Mouse (Mus musculus): ENCODE data around the gene Macf1.

The Macf1 gene

DNA sequence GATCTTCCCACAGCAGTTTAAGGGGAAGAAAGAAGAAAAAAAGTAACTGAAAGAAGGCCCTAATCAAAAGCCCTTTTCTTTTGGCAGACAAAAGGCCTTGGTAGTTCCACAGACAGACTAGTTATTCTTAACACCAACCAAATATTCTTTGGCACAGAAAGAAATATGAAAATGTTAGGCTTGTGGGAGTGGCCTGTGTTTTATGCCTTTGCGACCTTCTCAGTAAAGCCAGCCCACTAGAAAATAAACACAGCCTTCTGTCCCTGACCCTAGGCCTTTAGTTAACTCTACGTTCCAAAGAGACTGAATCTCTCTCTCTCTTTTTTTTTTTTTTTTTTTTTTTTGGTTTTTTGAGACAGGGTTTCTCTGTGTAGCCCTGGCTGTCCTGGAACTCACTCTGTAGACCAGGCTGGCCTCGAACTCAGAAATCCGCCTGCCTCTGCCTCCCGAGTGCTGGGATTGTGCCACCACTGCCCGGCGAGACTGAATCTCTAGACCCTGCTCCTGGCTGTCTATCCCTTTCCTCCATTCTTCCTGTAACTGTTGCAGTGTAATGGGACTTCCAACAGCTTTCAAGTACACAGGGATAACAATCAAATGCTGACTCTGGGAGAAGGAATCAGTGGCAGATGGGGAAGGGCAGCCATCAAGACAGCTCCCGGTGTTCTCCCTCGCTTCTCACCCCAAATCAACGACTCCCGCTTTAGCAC lies 85.5 kb downstream of the Macf1 start:
- DNase-seq (ENCODE audit: low spot score in 2 of 2) = no peak

DNA sequence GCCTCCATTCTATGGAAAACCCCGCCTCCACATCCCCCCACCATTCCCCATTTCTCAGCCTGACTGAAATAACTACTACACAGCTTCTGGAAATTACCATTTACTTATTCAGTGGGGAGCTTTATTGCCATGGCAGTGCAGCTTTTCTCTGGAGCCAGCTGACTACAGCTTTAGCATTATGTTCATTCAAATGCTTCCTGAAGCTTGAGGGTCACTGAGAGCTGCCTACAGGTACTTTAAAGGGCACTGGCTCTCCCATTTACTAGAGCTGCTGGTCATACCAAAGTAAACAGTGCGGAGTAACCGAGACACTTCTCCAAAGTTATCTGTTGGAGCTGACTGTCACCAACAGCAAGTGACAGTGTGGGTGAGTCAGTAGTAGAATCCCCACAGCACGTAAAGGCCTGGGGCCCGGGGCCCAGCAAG lies 89.8 kb downstream of the Macf1 start:
- DNase-seq (ENCODE audit: low spot score in 2 of 2) = no peak

GRCm38 (mm10) chr4:123593664-123594063 lies 90.5 kb downstream of the Macf1 start:
- no peak for DNase-seq (ENCODE audit: low spot score in 2 of 2)

GRCm38 (mm10) chr4:123592046-123592445 lies 92.1 kb downstream of the Macf1 start:
- DNase-seq (ENCODE audit: low spot score in 2 of 2) = no peak

DNA sequence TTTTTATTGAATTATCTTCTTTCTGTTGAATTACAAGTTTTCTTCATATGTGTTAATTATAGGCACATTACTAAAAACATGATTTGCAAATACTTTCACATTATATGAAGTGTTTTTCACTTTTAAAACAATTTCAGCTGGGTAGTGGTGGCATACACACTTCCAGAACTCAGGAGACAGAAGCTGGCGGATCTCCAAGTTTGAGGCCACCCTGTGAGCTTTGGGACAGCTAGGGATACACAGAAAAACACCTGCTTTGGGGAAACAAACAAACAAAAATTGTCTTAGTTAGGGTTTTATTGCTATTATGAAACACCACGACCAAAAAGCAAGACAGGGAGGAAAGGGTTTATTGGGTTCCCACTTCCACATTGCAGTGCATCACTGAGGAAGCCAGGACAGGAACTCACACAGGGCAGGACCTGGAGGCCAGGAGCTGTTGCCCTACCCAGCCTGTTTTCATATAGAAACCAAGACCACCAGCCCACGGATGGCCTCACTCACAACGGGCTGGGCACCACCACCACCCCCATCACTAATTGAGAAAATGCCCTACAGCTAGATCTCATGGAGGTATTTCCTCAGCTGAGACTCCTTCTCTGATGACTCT lies 93.0 kb downstream of the Macf1 start:
- DNase-seq (ENCODE audit: low spot score in 2 of 2) = no peak

DNA sequence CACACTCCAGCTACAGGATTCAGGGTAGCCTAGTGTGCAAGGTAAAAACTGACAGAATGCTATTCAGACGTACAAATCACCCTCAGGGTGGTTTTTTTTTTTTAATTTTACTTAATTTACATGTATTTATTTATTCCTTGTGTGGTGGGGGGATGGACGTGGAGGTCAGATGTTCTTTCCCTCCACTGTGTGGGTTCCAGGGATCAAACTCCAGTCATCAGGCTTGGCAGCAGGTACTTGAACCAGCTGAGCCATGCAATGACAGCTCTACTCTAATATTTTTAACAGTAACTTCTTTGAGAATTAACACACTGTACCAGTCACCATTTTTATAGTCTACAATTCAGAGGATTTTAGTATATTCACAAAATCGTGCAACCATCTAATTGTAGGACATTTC lies 94.7 kb downstream of the Macf1 start:
- DNase-seq (ENCODE audit: low spot score in 2 of 2) = no peak

DNA sequence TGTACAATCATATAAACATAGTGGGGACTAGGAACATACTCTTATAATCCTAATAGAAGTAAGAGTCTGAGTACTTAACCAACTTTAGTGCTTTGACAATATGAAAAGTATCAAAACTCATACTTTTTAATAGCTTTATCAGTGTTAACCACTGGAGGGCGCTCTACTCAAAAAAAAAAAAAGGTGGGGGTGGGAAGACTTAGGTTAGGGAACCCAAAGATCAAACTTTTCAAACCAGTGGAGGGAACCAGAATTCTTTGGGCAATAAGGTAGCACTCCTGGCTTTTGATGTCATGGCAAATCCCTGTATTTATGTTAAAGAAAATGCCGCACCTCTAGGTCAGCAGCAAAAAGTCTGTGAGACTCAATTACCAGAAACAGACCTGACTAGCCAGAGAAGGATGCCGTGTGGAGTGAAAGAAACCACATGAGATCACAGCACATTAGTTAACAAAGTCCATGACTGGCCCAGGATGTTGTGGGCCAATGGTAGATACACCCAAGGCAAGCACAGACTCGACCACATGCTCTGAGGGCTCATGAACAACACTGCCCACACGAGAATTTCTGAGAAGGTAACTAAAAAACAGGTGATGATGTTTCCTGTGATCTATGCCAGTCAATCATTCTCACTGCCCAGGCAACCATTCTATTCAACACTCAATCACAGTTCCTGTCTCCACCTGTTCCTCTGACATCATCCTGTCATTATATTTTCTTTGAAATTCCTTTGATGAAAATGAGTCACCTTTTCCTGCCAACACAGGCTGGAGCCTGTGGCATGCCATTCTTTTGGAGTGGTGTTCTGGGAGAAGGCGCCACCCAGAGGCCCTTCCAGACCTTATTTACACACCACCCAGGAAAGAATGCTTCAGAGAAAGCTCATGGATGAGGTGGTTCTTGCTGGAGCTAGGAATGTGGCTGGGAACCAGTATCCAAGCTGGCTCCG lies 95.5 kb downstream of the Macf1 start:
- DNase-seq (ENCODE audit: low spot score in 2 of 2) = no peak

DNA sequence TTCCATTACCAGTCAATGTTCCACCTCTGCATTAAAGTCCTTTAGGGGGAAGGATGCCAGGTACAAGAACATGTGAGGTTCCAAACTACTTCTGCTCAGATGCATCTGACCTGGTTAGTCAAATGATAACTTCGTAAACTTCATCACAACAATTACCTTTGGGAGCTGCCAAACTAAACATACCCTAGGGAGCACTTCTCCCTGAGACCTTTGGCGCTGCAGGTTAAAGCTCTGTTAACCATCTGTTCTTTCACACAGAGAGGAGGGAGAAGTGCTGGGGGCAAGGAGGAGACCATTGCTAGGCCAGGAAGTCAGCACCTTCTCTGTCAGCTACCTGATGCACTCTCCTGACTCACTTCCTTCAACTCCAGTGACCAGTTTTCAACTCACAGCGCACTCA lies 96.5 kb downstream of the Macf1 start:
- no peak for DNase-seq (ENCODE audit: low spot score in 2 of 2)

DNA sequence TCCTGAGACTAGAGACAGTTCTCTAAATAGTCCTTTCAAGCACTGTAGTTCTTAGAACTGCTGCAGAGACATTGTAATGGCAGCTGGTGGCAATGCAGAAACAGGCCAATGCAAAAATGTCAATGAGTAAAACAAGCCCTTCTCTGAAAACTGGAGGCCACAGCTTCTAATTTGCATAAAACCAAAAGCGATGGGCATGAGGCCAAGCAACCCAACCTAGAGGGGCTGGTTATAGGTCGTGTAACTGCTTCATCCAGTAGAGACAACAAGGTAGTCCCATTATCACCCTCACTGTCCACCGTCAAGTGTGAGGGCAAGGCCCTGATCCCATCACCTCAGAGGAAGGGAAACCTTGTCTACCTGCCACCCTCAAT lies 99.5 kb downstream of the Macf1 start:
- DNase-seq (ENCODE audit: low spot score in 2 of 2) = no peak

DNA sequence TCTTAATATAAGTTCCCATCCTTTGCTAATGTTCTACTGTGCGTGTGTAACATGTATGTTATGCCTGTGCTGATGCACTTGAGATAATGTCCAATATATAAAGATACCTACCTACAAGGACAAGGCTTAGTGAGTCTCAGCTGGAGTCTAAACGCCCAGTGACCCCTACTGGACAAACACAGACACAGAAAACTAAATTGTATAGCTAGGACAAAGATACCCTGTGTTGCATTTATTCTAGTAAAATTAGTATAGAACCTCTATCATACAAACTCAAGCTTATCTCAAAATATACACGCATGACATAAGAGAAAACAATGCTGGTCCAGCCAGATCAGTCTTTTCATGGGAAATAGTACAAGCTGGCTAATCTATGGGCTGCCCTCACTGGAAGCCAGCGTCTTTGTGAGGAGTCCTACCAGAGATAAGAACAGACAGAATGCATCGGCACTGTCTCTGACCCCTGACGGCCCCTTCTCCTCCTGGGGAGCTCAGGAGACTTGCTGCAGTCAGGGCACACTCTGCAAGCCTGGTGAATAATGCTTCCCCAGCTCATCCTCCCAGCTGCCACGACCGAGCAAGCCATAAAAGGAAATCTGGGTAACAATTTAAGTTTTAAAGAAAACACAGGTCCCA lies 100.0 kb downstream of the Macf1 start:
- DNase-seq (ENCODE audit: low spot score in 2 of 2) = no peak

DNA sequence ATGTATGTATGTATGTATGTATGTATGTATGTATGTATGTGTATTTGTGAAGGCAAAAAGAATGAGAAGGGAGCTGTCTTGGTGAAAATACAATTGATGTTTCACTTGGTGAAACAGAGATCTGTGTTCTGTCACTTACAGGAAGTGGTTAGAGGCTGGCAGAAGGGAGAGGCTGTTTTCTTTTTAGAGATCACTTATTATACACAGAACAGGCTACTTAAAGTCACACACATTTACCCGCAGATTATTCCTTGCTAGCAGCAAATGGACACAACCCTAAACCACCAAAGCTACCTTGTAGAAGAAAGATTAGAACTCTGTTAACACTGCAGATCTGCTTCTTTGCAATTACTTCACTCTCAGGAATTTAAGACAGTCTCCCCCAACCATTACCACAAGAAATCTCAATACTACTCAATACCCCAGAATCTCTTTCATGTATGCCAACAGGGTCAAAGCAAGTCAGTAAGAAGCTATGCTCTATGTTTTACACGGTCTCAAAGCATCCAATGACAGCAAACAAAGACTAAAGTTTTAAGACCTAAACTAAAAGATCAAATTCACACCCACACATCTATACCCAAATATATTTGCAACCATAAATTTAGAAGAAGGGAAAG lies 106.6 kb downstream of the Macf1 start:
- no peak for DNase-seq (ENCODE audit: low spot score in 2 of 2)

- peak in 1 of 2 experiments; percentile 31 for DNase-seq (ENCODE audit: low spot score in 2 of 2)
Measured at GRCm38 (mm10) chr4:123572434-123573336, 111.5 kb downstream of the Macf1 start.

DNA sequence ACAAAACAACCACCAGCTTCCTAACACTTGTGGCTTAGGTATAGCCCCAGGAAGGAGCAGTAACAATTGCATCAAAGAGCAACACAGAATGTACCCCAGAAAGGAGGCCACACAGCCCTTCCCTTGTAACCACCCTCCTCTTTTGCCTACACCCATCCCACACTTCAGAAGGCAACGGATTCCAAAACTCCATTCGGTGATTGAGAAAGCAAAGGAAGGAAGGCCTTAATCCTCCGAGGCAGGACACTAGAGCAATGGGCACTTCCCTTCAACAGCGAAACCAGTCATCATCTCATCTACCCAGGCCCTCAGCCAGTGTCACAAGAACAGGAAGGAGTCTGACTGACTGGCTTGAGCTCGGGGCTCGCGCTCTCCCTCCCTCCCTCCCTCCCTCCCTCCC lies 112.3 kb downstream of the Macf1 start:
- DNase-seq (ENCODE audit: low spot score in 2 of 2) = no peak

DNA sequence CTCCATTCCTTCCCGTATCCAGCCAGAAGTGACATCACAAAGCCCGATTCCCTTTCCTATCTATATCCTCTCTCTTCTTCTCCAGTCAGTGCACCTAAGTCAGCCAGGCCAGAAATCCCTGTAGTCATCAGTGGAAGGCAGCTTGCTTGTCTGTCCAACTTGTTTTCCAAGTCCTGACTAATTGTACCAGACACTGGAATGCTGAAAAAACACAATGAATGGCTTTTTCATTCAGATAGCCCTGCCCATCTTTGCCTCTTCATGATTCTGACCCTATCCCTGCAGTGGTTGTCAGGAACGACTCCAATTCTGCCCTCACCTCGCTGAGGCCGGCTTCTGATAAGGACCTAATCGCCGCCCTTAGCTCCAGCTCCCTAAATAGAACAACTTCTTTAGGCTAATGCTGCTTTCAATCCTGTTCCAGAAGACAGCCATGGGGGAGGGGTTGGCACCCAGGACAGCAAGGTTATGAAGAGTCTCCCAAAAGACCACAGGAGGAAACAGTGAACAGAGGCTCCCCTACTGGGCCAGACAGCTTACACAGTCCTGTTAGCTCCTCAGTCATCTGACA lies 118.8 kb downstream of the Macf1 start:
- peak in 1 of 2 experiments; percentile 21 for DNase-seq (ENCODE audit: low spot score in 2 of 2)

DNA sequence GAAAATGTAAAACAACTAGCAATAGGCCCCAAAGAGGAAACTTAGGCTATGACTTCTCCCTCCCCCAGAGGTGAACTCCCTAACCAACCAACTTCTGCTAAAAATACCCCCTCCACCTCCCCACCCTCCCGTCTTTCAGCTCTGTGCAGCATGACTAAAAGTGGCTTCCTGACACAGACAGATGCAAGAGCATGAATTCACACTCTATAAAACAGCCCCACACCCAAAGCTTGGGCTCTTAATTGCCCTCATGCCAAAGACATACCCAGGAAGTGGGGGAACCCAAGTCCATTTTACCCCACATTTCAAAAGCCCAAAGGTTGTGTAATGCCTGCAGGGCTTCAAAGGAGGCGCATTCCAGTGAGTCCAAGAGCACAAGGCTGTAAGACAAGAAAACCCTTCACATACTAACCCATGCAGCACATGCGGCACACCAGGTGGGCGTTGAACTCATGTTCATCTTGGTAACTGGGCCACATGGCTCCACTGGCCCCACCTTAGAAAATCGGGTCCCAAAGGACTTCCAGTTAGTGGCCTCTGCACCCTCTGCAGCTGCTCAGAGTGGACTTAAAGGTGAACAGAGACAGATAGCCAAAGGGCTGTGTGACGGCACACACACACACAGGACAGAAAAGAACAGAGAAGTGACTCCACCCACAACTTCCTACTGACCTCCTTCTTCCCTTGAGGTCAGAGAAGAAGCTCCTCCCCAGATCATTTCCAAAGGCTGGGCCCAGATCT lies 119.9 kb downstream of the Macf1 start:
- no peak for DNase-seq (ENCODE audit: low spot score in 2 of 2)

DNA sequence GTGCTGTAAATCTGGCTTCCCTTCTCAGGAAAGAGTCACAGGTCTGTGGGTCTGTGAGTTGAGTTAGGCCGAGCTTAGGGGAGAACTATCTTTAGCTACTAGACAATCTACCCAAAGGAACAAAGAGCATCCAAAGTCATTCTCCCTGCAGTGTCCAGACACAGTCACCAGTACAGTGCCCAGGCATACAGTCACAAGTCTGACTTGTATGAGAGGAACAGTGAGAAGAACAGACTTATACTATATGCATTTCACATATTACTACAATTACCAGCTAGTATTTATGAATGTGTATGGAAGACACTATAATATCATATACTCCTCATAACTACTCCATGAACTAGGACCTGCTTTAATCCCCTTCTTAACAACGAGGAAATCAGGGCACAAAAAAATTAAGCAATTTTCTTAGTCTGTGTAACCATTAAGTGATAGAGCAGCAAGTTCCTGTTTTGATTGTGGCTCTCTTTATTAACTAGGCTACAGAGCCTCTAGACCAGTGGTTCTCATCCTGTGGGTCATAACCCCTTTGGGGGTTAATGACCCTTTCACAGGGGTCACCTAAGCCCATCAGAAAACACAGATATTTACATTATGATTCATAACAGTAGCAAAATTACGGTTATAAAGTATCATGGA lies 121.9 kb downstream of the Macf1 start:
- no peak for DNase-seq (ENCODE audit: low spot score in 2 of 2)

DNA sequence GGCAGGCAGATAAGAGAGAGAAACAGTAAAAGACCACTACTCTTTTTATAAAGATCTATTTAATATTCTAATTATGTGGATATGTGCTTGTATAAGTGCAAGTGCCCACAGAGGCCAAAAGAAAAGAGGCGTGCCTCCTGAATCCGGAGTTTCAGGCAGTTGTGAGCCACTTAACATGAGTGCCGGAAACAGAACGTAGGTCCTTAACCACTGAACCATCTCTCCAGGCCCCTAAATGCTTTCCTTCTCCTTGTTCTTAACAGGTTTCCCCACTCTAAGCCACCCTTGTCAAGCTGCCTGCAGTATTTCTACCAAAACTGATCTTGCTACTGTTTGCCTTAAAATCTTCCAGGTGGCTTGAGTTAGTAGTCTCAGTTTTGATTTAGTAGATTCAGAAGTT lies 123.3 kb downstream of the Macf1 start:
- no peak for DNase-seq (ENCODE audit: low spot score in 2 of 2)

DNA sequence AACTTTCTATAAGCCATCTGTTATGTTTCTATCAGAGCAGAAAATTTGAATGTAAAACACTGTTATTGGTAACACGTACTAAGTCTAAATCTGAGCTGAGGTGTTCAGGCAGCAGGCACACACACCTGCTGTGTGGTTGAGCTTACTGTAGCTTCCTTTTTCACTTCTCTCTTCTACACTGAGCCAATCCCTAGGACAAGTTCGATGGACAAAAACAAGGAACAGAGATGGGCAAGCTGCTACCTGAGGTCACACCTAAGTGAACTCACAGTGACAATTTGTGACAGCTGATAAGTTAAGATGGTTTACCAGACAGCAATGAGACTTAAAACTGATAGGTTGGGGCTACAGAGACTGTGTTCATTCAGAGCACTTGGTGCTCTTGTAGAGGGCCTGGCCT lies 125.7 kb downstream of the Macf1 start:
- no peak for DNase-seq (ENCODE audit: low spot score in 2 of 2)

- no peak for DNase-seq (ENCODE audit: low spot score in 2 of 2)
Measured at GRCm38 (mm10) chr4:123555251-123555650, 128.9 kb downstream of the Macf1 start.

Measured in urinary bladder, postnatal 4 days (tissue).